In the genomic region with DNA sequence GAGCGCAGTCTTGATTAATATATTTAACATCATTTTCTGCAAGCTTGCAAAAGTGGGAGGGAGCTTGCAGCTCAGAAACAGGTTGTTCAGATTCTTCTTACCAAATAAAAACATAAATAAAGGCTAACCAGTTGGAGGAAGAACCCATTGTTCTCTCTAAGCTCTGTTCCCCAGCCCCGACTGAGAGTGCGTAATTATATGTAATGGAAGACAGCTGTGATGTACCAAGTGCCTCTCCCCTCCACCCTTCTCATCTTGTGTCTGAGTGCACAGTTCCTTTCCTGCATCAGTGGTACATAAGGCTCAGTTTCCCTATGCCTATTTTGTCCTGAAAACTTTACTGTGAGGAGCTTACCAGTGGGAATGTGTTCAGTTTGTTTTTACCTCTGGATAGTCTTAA, we compare ENCODE assay signal across 13 mouse cellular contexts.
A peak's percentile ranks its signal among the peaks of the same experiment; 100 is the strongest.
DNase-seq lines count a peak whose midpoint lies in the region; ATAC-seq and TF ChIP-seq lines count a peak whose summit lies in the region.
"Had no signal": no experiment of that assay in that cellular context is flagged by ENCODE, and none has a peak within 500 bp of the region (broad histone marks: within the 10 kb centered on the region; RNA-seq: fewer than 3 reads in every experiment).

No protein-coding gene starts in this region.

- DNase-seq in kidney, postnatal 4 days: no peak
- no peak for DNase-seq in midbrain, embryonic 11.5 days (ENCODE audit: low spot score, missing footprints)
- no peak for DNase-seq in midbrain, embryonic 10.5 days (ENCODE audit: low spot score)
- no peak for DNase-seq in forebrain, postnatal 0 days
- no peak for DNase-seq in gastrocnemius, postnatal 14 days
- DNase-seq: adrenal gland, postnatal 36 days; heart, postnatal 36 days; lung, adult 18-20 months had no signal

- H3K27me3 ChIP-seq in kidney, embryonic 14.5 days (ENCODE audit: control insufficient read depth, insufficient read depth, low read length): no peaks in the 10 kb centered on the region
- no peaks in the 10 kb centered on the region for H3K27me3 ChIP-seq in midbrain, embryonic 11.5 days (ENCODE audit: control insufficient read depth, insufficient read depth, low read length)
- H3K27me3 ChIP-seq in midbrain, embryonic 10.5 days (ENCODE audit: low read depth, poor library complexity, severe bottlenecking): no peaks in the 10 kb centered on the region
- no peaks in the 10 kb centered on the region for H3K27me3 ChIP-seq in embryonic facial prominence, embryonic 12.5 days
- no peaks in the 10 kb centered on the region for H3K27me3 ChIP-seq in forebrain, postnatal 0 days (ENCODE audit: insufficient read depth, low read length)
- H3K27me3 ChIP-seq: limb, embryonic 13.5 days had no signal

- H3K4me2 ChIP-seq in kidney, embryonic 14.5 days (replicated peaks; ENCODE audit: low read depth, low read length): no peak overlapping the region
- no peak overlapping the region for H3K4me2 ChIP-seq in midbrain, embryonic 11.5 days
- no peak overlapping the region for H3K4me2 ChIP-seq in embryonic facial prominence, embryonic 12.5 days (replicated peaks)
- H3K4me2 ChIP-seq in forebrain, postnatal 0 days (ENCODE audit: low read depth): no peak overlapping the region
- H3K4me2 ChIP-seq: limb, embryonic 13.5 days had no signal

- H3K4me1 ChIP-seq in kidney, embryonic 14.5 days (ENCODE audit: control insufficient read depth, insufficient read depth, low read length): peaks cover 34% of the 10 kb centered on the region
- H3K4me1 ChIP-seq in midbrain, embryonic 11.5 days (ENCODE audit: control insufficient read depth, insufficient read depth, low read length): 0 out of 2 replicates have a peak, but pooled peaks cover 2% of the 10 kb centered on the region
- H3K4me1 ChIP-seq in midbrain, embryonic 10.5 days: peaks cover 27% of the 10 kb centered on the region
- H3K4me1 ChIP-seq in embryonic facial prominence, embryonic 12.5 days: peaks cover 42% of the 10 kb centered on the region
- peaks cover 5% of the 10 kb centered on the region; the same call in 1 of the 2 replicates for H3K4me1 ChIP-seq in forebrain, postnatal 0 days (ENCODE audit: insufficient read depth)

- H3K27ac ChIP-seq in kidney, embryonic 14.5 days (ENCODE audit: low read depth, low read length): no peak overlapping the region
- no peak overlapping the region for H3K27ac ChIP-seq in midbrain, embryonic 11.5 days (ENCODE audit: low read depth, low read length)
- no peak overlapping the region for H3K27ac ChIP-seq in midbrain, embryonic 10.5 days (replicated peaks)
- H3K27ac ChIP-seq in embryonic facial prominence, embryonic 12.5 days: peak overlapping the region; percentile 74
- no peak overlapping the region for H3K27ac ChIP-seq in forebrain, postnatal 0 days (ENCODE audit: low read depth, low read length)

- H3K9ac ChIP-seq in kidney, embryonic 14.5 days (ENCODE audit: low read depth, low read length): no peak overlapping the region
- H3K9ac ChIP-seq in midbrain, embryonic 11.5 days (ENCODE audit: low read length): no peak overlapping the region
- H3K9ac ChIP-seq in embryonic facial prominence, embryonic 12.5 days: no peak overlapping the region
- H3K9ac ChIP-seq in forebrain, postnatal 0 days: no peak overlapping the region
- H3K9ac ChIP-seq: limb, embryonic 13.5 days had no signal

- no peaks in the 10 kb centered on the region for H3K36me3 ChIP-seq in kidney, embryonic 14.5 days (ENCODE audit: control insufficient read depth, insufficient read depth, low read length)
- H3K36me3 ChIP-seq in midbrain, embryonic 11.5 days (ENCODE audit: control insufficient read depth, insufficient read depth, low read length): no peaks in the 10 kb centered on the region
- no peaks in the 10 kb centered on the region for H3K36me3 ChIP-seq in midbrain, embryonic 10.5 days
- no peaks in the 10 kb centered on the region for H3K36me3 ChIP-seq in embryonic facial prominence, embryonic 12.5 days
- no peaks in the 10 kb centered on the region for H3K36me3 ChIP-seq in forebrain, postnatal 0 days (ENCODE audit: insufficient read depth)
- H3K36me3 ChIP-seq: limb, embryonic 13.5 days had no signal

- intact Hi-C loops in gastrocnemius, postnatal 14 days (cut with DNase I; ENCODE audit: low total_unique reads): no loop called here

- ATAC-seq in kidney, embryonic 14.5 days (ENCODE audit: low FRiP score, low TSS enrichment): 0 out of 2 replicates have a peak, but pooled peaks have one; percentile 40
- peak; percentile 58; the same call in 1 of the 2 replicates for ATAC-seq in midbrain, embryonic 11.5 days (ENCODE audit: low FRiP score)
- no peak for ATAC-seq in embryonic facial prominence, embryonic 12.5 days (ENCODE audit: insufficient number of reproducible peaks, insufficient read depth, low FRiP score, low TSS enrichment)
- ATAC-seq in forebrain, postnatal 0 days: peak; percentile 64
- ATAC-seq in cerebellum, adult (ENCODE audit: insufficient number of reproducible peaks, low FRiP score, low TSS enrichment): no peak
- ATAC-seq: intestine, postnatal 0 days had no signal

- 52% methylated on average over 3 of the region's 3 CpGs for WGBS in kidney, embryonic 14.5 days
- 40% methylated on average over 3 of the region's 3 CpGs for WGBS in midbrain, embryonic 11.5 days
- 54% methylated on average over 3 of the region's 3 CpGs for WGBS in midbrain, embryonic 10.5 days
- WGBS in embryonic facial prominence, embryonic 12.5 days: 26% methylated on average over 3 of the region's 3 CpGs
- WGBS in forebrain, postnatal 0 days: 42% methylated on average over 3 of the region's 3 CpGs

- no peak overlapping the region for H3K4me3 ChIP-seq in kidney, embryonic 14.5 days (ENCODE audit: low read length)
- H3K4me3 ChIP-seq in midbrain, embryonic 11.5 days (ENCODE audit: low read depth, low read length): no peak overlapping the region
- H3K4me3 ChIP-seq in midbrain, embryonic 10.5 days: no peak overlapping the region
- H3K4me3 ChIP-seq in embryonic facial prominence, embryonic 12.5 days: no peak overlapping the region
- H3K4me3 ChIP-seq in forebrain, postnatal 0 days (ENCODE audit: low read depth, low read length): no peak overlapping the region
- H3K4me3 ChIP-seq: limb, embryonic 13.5 days had no signal

- H3K9me3 ChIP-seq in kidney, embryonic 14.5 days (ENCODE audit: control insufficient read depth, low read length): no peaks in the 10 kb centered on the region
- no peaks in the 10 kb centered on the region for H3K9me3 ChIP-seq in midbrain, embryonic 11.5 days (ENCODE audit: control insufficient read depth, low read length)
- H3K9me3 ChIP-seq in midbrain, embryonic 10.5 days (replicated peaks): no peaks in the 10 kb centered on the region
- H3K9me3 ChIP-seq in embryonic facial prominence, embryonic 12.5 days: no peaks in the 10 kb centered on the region
- no peaks in the 10 kb centered on the region for H3K9me3 ChIP-seq in forebrain, postnatal 0 days (ENCODE audit: low read length)
- H3K9me3 ChIP-seq: limb, embryonic 13.5 days had no signal

- no peak for TF ChIP-seq CTCF in forebrain, postnatal 0 days (IDR thresholded peaks at IDR 0.05; ENCODE audit: low read depth)

Comparison
In these comparisons a context has a peak if more than half of its experiments do, and no peak if none do; other contexts are left out.
1. ATAC-seq: peak in kidney, embryonic 14.5 days (single experiment), midbrain, embryonic 11.5 days (single experiment) and forebrain, postnatal 0 days (single experiment); none in embryonic facial prominence, embryonic 12.5 days (single experiment) and cerebellum, adult (single experiment).